Mouse (Mus musculus): ENCODE results near the gene Gm37419. TPM values are rescaled to one million over a fixed set of nuclear protein-coding genes. Genes with fewer than 3 reads are reported as not detected.
A peak's percentile ranks its signal among the peaks of the same experiment; 100 is the strongest.

Gm37419 gene
- total and polyA plus RNA-seq, 3 experiments, result not detected

DNA sequence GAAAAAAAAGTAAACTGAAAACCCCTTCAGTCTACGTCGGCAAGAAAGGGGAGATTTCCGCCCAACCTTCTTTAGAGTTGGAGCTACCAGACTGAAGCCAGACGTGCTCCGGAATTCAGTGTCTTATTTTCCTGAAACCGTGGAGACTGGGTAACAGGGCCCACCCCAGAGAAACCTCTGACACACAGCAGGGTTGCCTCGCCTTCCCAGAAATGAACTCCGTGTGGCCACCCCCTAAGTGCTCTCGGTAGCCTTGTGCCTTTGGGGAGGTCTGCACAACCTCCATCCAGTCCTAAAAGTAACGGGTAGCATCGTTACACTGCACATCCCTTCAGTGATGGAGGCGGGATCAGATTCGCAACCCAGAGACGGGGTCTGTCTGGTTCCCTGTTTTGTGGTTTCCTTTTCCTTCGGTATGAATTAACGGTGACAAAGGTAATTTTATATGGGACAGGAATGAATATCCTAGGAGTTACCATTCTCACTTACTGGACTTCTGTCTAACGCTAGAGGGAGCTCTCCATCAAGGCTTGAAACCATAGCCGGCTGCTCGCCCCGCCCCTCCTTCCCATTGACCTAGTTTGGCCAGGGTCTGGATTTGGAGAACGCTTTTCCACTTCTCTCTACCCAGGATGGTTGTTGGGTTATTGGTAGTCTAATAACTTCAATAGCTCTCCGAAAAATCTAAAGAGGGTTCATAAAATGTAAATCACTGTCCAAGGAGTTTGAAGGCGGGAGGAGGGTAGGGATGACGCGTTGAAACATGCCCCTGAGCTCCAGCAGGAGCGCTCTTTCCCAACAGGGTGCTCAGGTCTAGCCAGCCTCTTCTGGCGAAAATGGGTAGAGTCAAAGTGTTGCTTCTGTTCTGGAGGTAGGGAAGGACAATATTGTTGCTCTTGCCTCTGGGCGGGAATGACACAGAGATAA lies 6.1 kb upstream of the Gm37419 start:
- Histone ChIP-seq H3K27me3 (ENCODE audit: control insufficient read depth in 1 of 2, insufficient read depth in 2 of 2, low read length in 2 of 2) (no peaks in the 10 kb centered on the region), H3K9ac (ENCODE audit: control insufficient read depth, low read depth, low read length, poor library complexity, severe bottlenecking) (no peak overlapping the region), H3K9me3 (replicated peaks; ENCODE audit: insufficient read depth, low read length) (no peaks in the 10 kb centered on the region), H3K27ac (ENCODE audit: control insufficient read depth, low read depth, low read length) (no peak overlapping the region), H3K36me3 (ENCODE audit: control insufficient read depth in 1 of 2, insufficient read depth in 2 of 2, low read length in 2 of 2) (no peaks in the 10 kb centered on the region), H3K79me2 (ENCODE audit: control insufficient read depth, insufficient read depth, low read length, poor library complexity) (no peaks in the 10 kb centered on the region), H3K4me3 (ENCODE audit: control insufficient read depth in 1 of 2, insufficient read depth in 1 of 2, low read depth in 2 of 2, low read length in 2 of 2) (no peak overlapping the region), H3K4me1 (ENCODE audit: control insufficient read depth in 1 of 2, insufficient read depth in 2 of 2, low read length in 2 of 2) (no peaks in the 10 kb centered on the region)
- DNase-seq (ENCODE audit: low read depth, low spot score), result no peak
- TF ChIP-seq GATA1 (IDR thresholded peaks at IDR 0.05; ENCODE audit: low read depth, low read length) (no peak), TCF12 (IDR thresholded peaks at IDR 0.05; ENCODE audit: low read depth, low read length) (no peak), CTCF (IDR thresholded peaks at IDR 0.05 in 2 of 3, conservative IDR thresholded peaks at IDR 0.05 in 1 of 3; ENCODE audit: control insufficient read depth in 1 of 3, insufficient read depth in 1 of 3, low read depth in 2 of 3, low read length in 3 of 3, poor library complexity in 1 of 3, severe bottlenecking in 1 of 3) (peak in 1 of 3 experiments; percentile 7; a peak in 1 of 6 replicates), MYC (IDR thresholded peaks at IDR 0.05; ENCODE audit: low read depth, low read length) (no peak), HCFC1 (IDR thresholded peaks at IDR 0.05; ENCODE audit: low read depth, low read length) (no peak), USF1 (IDR thresholded peaks at IDR 0.05; ENCODE audit: low read depth, low read length) (no peak), RAD21 (IDR thresholded peaks at IDR 0.05; ENCODE audit: low read depth, low read length) (peak; percentile 8), MXI1 (IDR thresholded peaks at IDR 0.05; ENCODE audit: low read depth, low read length) (no peak), ELF1 (IDR thresholded peaks at IDR 0.05; ENCODE audit: low read depth, low read length) (no peak), ZNF384 (IDR thresholded peaks at IDR 0.05; ENCODE audit: low read depth, low read length) (no peak)

DNA sequence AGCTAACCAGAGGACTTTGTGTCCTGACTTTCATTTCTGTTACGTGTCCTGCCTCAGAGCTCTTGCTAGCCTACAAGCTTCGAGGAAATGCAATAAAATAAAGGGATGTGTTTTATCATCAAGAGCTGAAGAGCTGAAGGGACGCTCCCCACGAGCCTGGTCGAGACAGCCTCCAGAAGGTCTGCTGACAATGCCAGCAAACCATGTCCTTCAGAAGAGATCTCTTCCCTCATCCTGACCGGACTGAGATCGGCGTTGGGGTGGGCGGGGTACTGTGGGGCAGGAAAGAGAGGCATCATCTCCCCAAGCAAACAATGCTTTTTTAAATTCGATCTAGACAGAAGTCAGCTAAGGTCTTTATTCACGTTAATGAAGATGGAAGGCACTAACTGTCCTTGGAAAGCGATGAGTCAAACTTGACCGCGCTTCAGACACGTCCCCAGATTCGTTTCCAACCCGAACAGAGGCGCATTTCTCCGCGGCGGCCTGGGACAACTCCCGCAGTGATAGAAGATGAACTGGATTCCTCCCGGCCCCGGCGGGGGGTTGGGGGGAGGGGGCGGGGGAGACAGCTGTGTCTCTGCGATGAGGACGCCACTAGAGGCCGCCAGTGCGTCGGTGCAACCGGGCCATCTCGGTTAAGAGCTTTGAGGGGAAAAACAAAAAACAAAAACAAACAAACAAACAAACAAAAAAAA lies 5.2 kb upstream of the Gm37419 start:
- Histone ChIP-seq H3K79me2 (ENCODE audit: control insufficient read depth, insufficient read depth, low read length, poor library complexity) (no peaks in the 10 kb centered on the region), H3K27me3 (ENCODE audit: control insufficient read depth in 1 of 2, insufficient read depth in 2 of 2, low read length in 2 of 2) (no peaks in the 10 kb centered on the region), H3K9me3 (replicated peaks; ENCODE audit: insufficient read depth, low read length) (no peaks in the 10 kb centered on the region), H3K9ac (ENCODE audit: control insufficient read depth, low read depth, low read length, poor library complexity, severe bottlenecking) (no peak overlapping the region), H3K4me3 (ENCODE audit: control insufficient read depth in 1 of 2, insufficient read depth in 1 of 2, low read depth in 2 of 2, low read length in 2 of 2) (no peak overlapping the region), H3K36me3 (ENCODE audit: control insufficient read depth in 1 of 2, insufficient read depth in 2 of 2, low read length in 2 of 2) (no peaks in the 10 kb centered on the region), H3K4me1 (ENCODE audit: control insufficient read depth in 1 of 2, insufficient read depth in 2 of 2, low read length in 2 of 2) (no peaks in the 10 kb centered on the region), H3K27ac (ENCODE audit: control insufficient read depth, low read depth, low read length) (no peak overlapping the region)
- TF ChIP-seq NELFE (IDR thresholded peaks at IDR 0.05; ENCODE audit: low read depth, low read length), result no peak
- TF ChIP-seq MAX (IDR thresholded peaks at IDR 0.05; ENCODE audit: low read length), result no peak
- TF ChIP-seq JUND (IDR thresholded peaks at IDR 0.05; ENCODE audit: low read depth, low read length), result no peak
- peak in 1 of 3 experiments; percentile 32; a peak in 1 of 6 replicates for TF ChIP-seq CTCF (IDR thresholded peaks at IDR 0.05 in 2 of 3, conservative IDR thresholded peaks at IDR 0.05 in 1 of 3; ENCODE audit: control insufficient read depth in 1 of 3, insufficient read depth in 1 of 3, low read depth in 2 of 3, low read length in 3 of 3, poor library complexity in 1 of 3, severe bottlenecking in 1 of 3)
- DNase-seq (ENCODE audit: low read depth, low spot score), result no peak

Data from MEL (cell line).